Mouse (Mus musculus): Measurements from ENCODE around the gene Ildr2. TPM values are rescaled to one million over a fixed set of nuclear protein-coding genes. Genes with fewer than 3 reads are reported as not detected.
A peak's percentile ranks its signal among the peaks of the same experiment; 100 is the strongest.

Ildr2 gene
- total RNA-seq, 2 experiments from 2014 or later: 89.2 to 90.3 TPM

GRCm38 (mm10) chr1:166282597-166283210, 28.8 kb downstream of the Ildr2 start:
- peak; percentile 74 to 83 for DNase-seq (ENCODE audit: low spot score in 2 of 2)

- DNase-seq (ENCODE audit: low spot score in 2 of 2): no peak
Measured at GRCm38 (mm10) chr1:166283451-166283850, 29.5 kb downstream of the Ildr2 start.

- DNase-seq (ENCODE audit: low spot score in 2 of 2): no peak
Measured at GRCm38 (mm10) chr1:166284390-166284789, 30.5 kb downstream of the Ildr2 start.

- no peak for DNase-seq (ENCODE audit: low spot score in 2 of 2)
Measured at GRCm38 (mm10) chr1:166286231-166286630, 32.3 kb downstream of the Ildr2 start.

GRCm38 (mm10) chr1:166290562-166290961, 36.6 kb downstream of the Ildr2 start:
- DNase-seq (ENCODE audit: low spot score in 2 of 2): no peak

GRCm38 (mm10) chr1:166293086-166293485, 39.1 kb downstream of the Ildr2 start:
- no peak for DNase-seq (ENCODE audit: low spot score in 2 of 2)

- DNase-seq (ENCODE audit: low spot score in 2 of 2): no peak
Measured at GRCm38 (mm10) chr1:166295548-166295947, 41.6 kb downstream of the Ildr2 start.

- DNase-seq (ENCODE audit: low spot score in 2 of 2): no peak
Measured at GRCm38 (mm10) chr1:166296371-166296770, 42.4 kb downstream of the Ildr2 start.

- DNase-seq (ENCODE audit: low spot score in 2 of 2): no peak
Measured at GRCm38 (mm10) chr1:166296971-166297370, 43.0 kb downstream of the Ildr2 start.

GRCm38 (mm10) chr1:166297499-166298111, 43.7 kb downstream of the Ildr2 start:
- DNase-seq (ENCODE audit: low spot score in 2 of 2): no peak

- DNase-seq (ENCODE audit: low spot score in 2 of 2): no peak
Measured at GRCm38 (mm10) chr1:166298884-166299283, 44.9 kb downstream of the Ildr2 start.

- DNase-seq (ENCODE audit: low spot score in 2 of 2): no peak
Measured at GRCm38 (mm10) chr1:166299821-166300220, 45.9 kb downstream of the Ildr2 start.

GRCm38 (mm10) chr1:166300526-166300925, 46.6 kb downstream of the Ildr2 start:
- DNase-seq (ENCODE audit: low spot score in 2 of 2): no peak

- peak; percentile 40 to 56 for DNase-seq (ENCODE audit: low spot score in 2 of 2)
Measured at GRCm38 (mm10) chr1:166304352-166305240, 50.7 kb downstream of the Ildr2 start.

- no peak for DNase-seq (ENCODE audit: low spot score in 2 of 2)
Measured at GRCm38 (mm10) chr1:166308471-166308850, 54.5 kb downstream of the Ildr2 start.

- peak; percentile 32 to 58 for DNase-seq (ENCODE audit: low spot score in 2 of 2)
Measured at GRCm38 (mm10) chr1:166308851-166309715, 55.1 kb downstream of the Ildr2 start.

- no peak for DNase-seq (ENCODE audit: low spot score in 2 of 2)
Measured at GRCm38 (mm10) chr1:166311151-166311550, 57.2 kb downstream of the Ildr2 start.

GRCm38 (mm10) chr1:166313637-166314036, 59.7 kb downstream of the Ildr2 start:
- no peak for DNase-seq (ENCODE audit: low spot score in 2 of 2)

- no peak for DNase-seq (ENCODE audit: low spot score in 2 of 2)
Measured at GRCm38 (mm10) chr1:166315706-166316105, 61.8 kb downstream of the Ildr2 start.

GRCm38 (mm10) chr1:166319132-166319698, 65.3 kb downstream of the Ildr2 start:
- DNase-seq (ENCODE audit: low spot score in 2 of 2): peak; percentile 66 to 73

GRCm38 (mm10) chr1:166326421-166326820, 72.5 kb downstream of the Ildr2 start:
- DNase-seq (ENCODE audit: low spot score in 2 of 2): no peak

All from layer of hippocampus, postnatal 10 days (tissue).